Mouse (Mus musculus) olfactory bulb, adult 2 months (tissue): Measurements from ENCODE around the gene Cd59a.

Source experiments
- CTCF ChIP-seq: fragments of 200-500 bp; IDR thresholded peaks from 2 replicates; pipeline ENCODE4 v1.5.1; 2012; ENCODE audit warnings: low read depth, mild to moderate bottlenecking, low read length, moderate library complexity; ENCODE audit not compliant: insufficient read depth
- POLR2A ChIP-seq: fragments of 200-500 bp; IDR thresholded peaks from 2 replicates; pipeline ENCODE4 v1.6.1; 2012; ENCODE audit warnings: mild to moderate bottlenecking, low read depth, low read length, moderate library complexity; ENCODE audit not compliant: insufficient read depth

- no peak for TF ChIP-seq CTCF
- no peak for TF ChIP-seq POLR2A
These were observed 67.8 kb downstream of the Cd59a start for GRCm38 (mm10) chr2:104163418-104163817.
